ENCODE assay signal across 8 mouse cellular contexts in genomic region chr11:54438366-54438781, GRCm38 (mm10). TPM values are rescaled to one million over a fixed set of nuclear protein-coding genes. Genes with fewer than 3 reads are reported as not detected.
DNase-seq lines count a peak whose midpoint lies in the region; ATAC-seq and TF ChIP-seq lines count a peak whose summit lies in the region.

No protein-coding gene starts in this region.

- peak overlapping the region; percentile 62 for H3K4me2 ChIP-seq in hindbrain, postnatal 0 days (ENCODE audit: low read depth, low read length)
- H3K4me2 ChIP-seq in limb, embryonic 15.5 days = peak overlapping the region; percentile 52
- H3K4me2 ChIP-seq in midbrain, embryonic 14.5 days (ENCODE audit: low read length) = peak overlapping the region; percentile 70
- H3K4me2 ChIP-seq in stomach, embryonic 14.5 days (replicated peaks; ENCODE audit: low read depth, low read length) = peak overlapping the region; percentile 75

- under 1% methylated on average over 46 of the region's 47 CpGs for WGBS in hindbrain, postnatal 0 days
- WGBS in limb, embryonic 15.5 days = under 1% methylated on average over 47 of the region's 47 CpGs
- WGBS in midbrain, embryonic 14.5 days = under 1% methylated on average over 47 of the region's 47 CpGs
- WGBS in stomach, embryonic 14.5 days = under 1% methylated on average over 47 of the region's 47 CpGs

- no peaks in the 10 kb centered on the region for H3K9me3 ChIP-seq in hindbrain, postnatal 0 days (ENCODE audit: low read length)
- H3K9me3 ChIP-seq in limb, embryonic 15.5 days = no peaks in the 10 kb centered on the region
- H3K9me3 ChIP-seq in midbrain, embryonic 14.5 days (ENCODE audit: control insufficient read depth, low read length) = no peaks in the 10 kb centered on the region
- H3K9me3 ChIP-seq in stomach, embryonic 14.5 days (ENCODE audit: control insufficient read depth, low read depth, low read length) = no peaks in the 10 kb centered on the region

- no peaks in the 10 kb centered on the region for H3K36me3 ChIP-seq in hindbrain, postnatal 0 days (ENCODE audit: insufficient read depth, low read length)
- no peaks in the 10 kb centered on the region for H3K36me3 ChIP-seq in limb, embryonic 15.5 days
- H3K36me3 ChIP-seq in midbrain, embryonic 14.5 days (ENCODE audit: control insufficient read depth, insufficient read depth, low read length) = no peaks in the 10 kb centered on the region
- no peaks in the 10 kb centered on the region for H3K36me3 ChIP-seq in stomach, embryonic 14.5 days (ENCODE audit: control insufficient read depth, insufficient read depth, low read length)

- H3K27me3 ChIP-seq in hindbrain, postnatal 0 days (ENCODE audit: insufficient read depth, low read length) = no peaks in the 10 kb centered on the region
- no peaks in the 10 kb centered on the region for H3K27me3 ChIP-seq in limb, embryonic 15.5 days
- H3K27me3 ChIP-seq in midbrain, embryonic 14.5 days (ENCODE audit: control insufficient read depth, insufficient read depth, low read length) = no peaks in the 10 kb centered on the region
- no peaks in the 10 kb centered on the region for H3K27me3 ChIP-seq in stomach, embryonic 14.5 days (ENCODE audit: control insufficient read depth, insufficient read depth, low read length)

- peak overlapping the region; percentile 89 for H3K9ac ChIP-seq in hindbrain, postnatal 0 days (replicated peaks; ENCODE audit: low read length)
- H3K9ac ChIP-seq in limb, embryonic 15.5 days = peak overlapping the region; percentile 93
- peak overlapping the region; percentile 83 for H3K9ac ChIP-seq in midbrain, embryonic 14.5 days (replicated peaks; ENCODE audit: low read length)
- H3K9ac ChIP-seq in stomach, embryonic 14.5 days (replicated peaks; ENCODE audit: low read depth, low read length) = peak overlapping the region; percentile 83

- H3K4me3 ChIP-seq in hindbrain, postnatal 0 days (ENCODE audit: low read length) = peak overlapping the region; percentile 97
- H3K4me3 ChIP-seq in limb, embryonic 15.5 days = peak overlapping the region; percentile 92
- H3K4me3 ChIP-seq in midbrain, embryonic 14.5 days (replicated peaks; ENCODE audit: low read depth, low read length) = peak overlapping the region; percentile 93
- H3K4me3 ChIP-seq in stomach, embryonic 14.5 days (ENCODE audit: low read depth, low read length) = peak overlapping the region; percentile 94

- DNase-seq in urinary bladder, adult 18-20 months (ENCODE audit: low spot score in 2 of 2) = peak; percentile 13 to 60
- DNase-seq in urinary bladder, postnatal 10 days (ENCODE audit: low spot score) = no peak
- peak; percentile 60 for DNase-seq in cerebellum, adult 8-10 months
- DNase-seq in frontal cortex, postnatal 14 days (ENCODE audit: low spot score in 2 of 2) = peak; percentile 21 to 36
- peak; percentile 49 for DNase-seq in hindbrain, postnatal 0 days (ENCODE audit: low spot score)
- DNase-seq in midbrain, embryonic 14.5 days = peak; percentile 73

- no peak for TF ChIP-seq CTCF in hindbrain, postnatal 0 days (IDR thresholded peaks at IDR 0.05; ENCODE audit: low read depth)

- peak overlapping the region; percentile 82 for H3K27ac ChIP-seq in hindbrain, postnatal 0 days
- peak overlapping the region; percentile 86 for H3K27ac ChIP-seq in limb, embryonic 15.5 days
- peak overlapping the region; percentile 75 for H3K27ac ChIP-seq in midbrain, embryonic 14.5 days (replicated peaks; ENCODE audit: low read depth, low read length)
- peak overlapping the region; percentile 76 for H3K27ac ChIP-seq in stomach, embryonic 14.5 days (ENCODE audit: low read length)

- ATAC-seq in hindbrain, postnatal 0 days = peak; percentile 86
- peak; percentile 63 for ATAC-seq in limb, embryonic 15.5 days (ENCODE audit: insufficient number of reproducible peaks, low FRiP score, low TSS enrichment, low read depth)
- no peak for ATAC-seq in midbrain, embryonic 14.5 days (ENCODE audit: low FRiP score, low TSS enrichment)
- ATAC-seq in stomach, embryonic 14.5 days (ENCODE audit: insufficient number of reproducible peaks, insufficient read depth, low FRiP score, low read depth) = peak; percentile 80

- peaks cover 8% of the 10 kb centered on the region; the same call in 1 of the 2 replicates for H3K4me1 ChIP-seq in hindbrain, postnatal 0 days (ENCODE audit: insufficient read depth, low read length)
- H3K4me1 ChIP-seq in limb, embryonic 15.5 days = peaks cover 3% of the 10 kb centered on the region; the same call in 1 of the 2 replicates
- H3K4me1 ChIP-seq in midbrain, embryonic 14.5 days (ENCODE audit: control insufficient read depth, insufficient read depth, low read length) = peaks cover 19% of the 10 kb centered on the region
- H3K4me1 ChIP-seq in stomach, embryonic 14.5 days (ENCODE audit: control insufficient read depth, insufficient read depth, low read length) = peaks cover 7% of the 10 kb centered on the region; the same call in 1 of the 2 replicates

RNA-seq across cellular contexts. Expression of gene Fnip1, which starts 0.4 kb away (rescaled TPM):
- 14.7 and 18.2 TPM in 2 replicates for total RNA-seq in hindbrain, postnatal 0 days (2014; rRNA removed)
- 6.5 and 6.6 TPM in 2 replicates for polyA plus RNA-seq in hindbrain, postnatal 0 days (2015; fragmentation: Nextera tagmentation; extraction: Ambion mirVana)
- 10.3 and 11.3 TPM in 2 replicates for polyA plus RNA-seq in limb, embryonic 15.5 days (2015; fragmentation: Nextera tagmentation; extraction: Ambion mirVana)
- polyA plus RNA-seq in midbrain, embryonic 14.5 days (2014; fragmentation: Nextera tagmentation; extraction: Ambion mirVana) = 14.0 and 18.2 TPM in 2 replicates
- polyA plus RNA-seq in stomach, embryonic 14.5 days (2014; fragmentation: Nextera tagmentation; extraction: Ambion mirVana) = 18.1 and 18.2 TPM in 2 replicates
